Mouse (Mus musculus): ENCODE measurements around the gene Prkar1b.

DNA sequence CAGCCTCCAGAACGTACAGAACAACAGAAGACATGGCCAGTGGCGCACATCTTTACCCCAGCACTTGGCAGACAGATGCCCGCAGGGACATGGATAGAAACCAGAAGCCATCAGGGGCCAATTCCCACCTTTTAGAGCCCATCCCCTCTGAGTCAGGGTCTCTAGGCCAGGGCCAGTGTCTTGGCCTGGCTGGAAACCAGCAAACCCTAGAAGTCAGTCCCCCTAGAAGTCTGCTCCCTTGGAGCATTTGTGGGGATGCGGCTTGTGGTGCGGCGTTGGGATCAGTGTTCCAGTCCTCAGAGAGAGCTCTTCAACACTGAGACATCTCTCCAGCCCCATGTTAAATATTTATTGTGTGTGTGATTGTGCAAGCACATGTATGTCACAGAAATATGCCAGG is 12.6 kb downstream of the Prkar1b start:
- TF ChIP-seq CTCF (IDR thresholded peaks at IDR 0.05; ENCODE audit: extremely low read depth, insufficient read depth, insufficient read length, insufficient replicate concordance) (no peak), POLR2A (IDR thresholded peaks at IDR 0.05; ENCODE audit: low read depth, low read length) (no peak)

All from spleen, adult 2 months (tissue).